Mouse (Mus musculus) heart, embryonic 14.5 days (tissue): ENCODE results near the gene Polr3a. TPM values are rescaled to one million over a fixed set of nuclear protein-coding genes. Genes with fewer than 3 reads are reported as not detected.
"Not testable (repeated sequence)": the region's sequence is repeated elsewhere in the genome, so short reads cannot be mapped to it uniquely, and the experiment has no call there.

ENCODE experiments used
- ATAC-seq: fragments of 200-750 bp; cut with Nextera tagmentation; 2 replicates; pipeline ENCODE4 v1.8.0; 2017; ENCODE audit warnings: low read depth, moderate TSS enrichment; ENCODE audit not compliant: insufficient number of reproducible peaks, insufficient read depth, low FRiP score
- H3K27ac ChIP-seq, 2 experiments: fragments of 200-500 bp in 1 of 2; fragments of 300-500 bp in 1 of 2; sonication (generic) in 1 of 2; replicated peaks in 1 of 2; 2 replicates each; pipeline ENCODE4 v1.5.1; 2012 to 2014; ENCODE audit warnings: low read depth in 2 of 2, low read length in 2 of 2, control low read depth in 1 of 2, mild to moderate bottlenecking in 1 of 2, mixed read lengths in 1 of 2; ENCODE audit not compliant: control insufficient read depth in 1 of 2, insufficient read depth in 1 of 2
- H3K27me3 ChIP-seq: fragments of 300-500 bp; sonication (generic); 2 replicates; pipeline ENCODE4 v1.6.1; 2014; ENCODE audit warnings: mild to moderate bottlenecking, low read length, control low read depth; ENCODE audit not compliant: control insufficient read depth, insufficient read depth
- H3K36me3 ChIP-seq: fragments of 300-500 bp; sonication (generic); 2 replicates; pipeline ENCODE4 v1.6.1; 2014; ENCODE audit warnings: mild to moderate bottlenecking, control low read depth, low read length, mixed read lengths; ENCODE audit not compliant: control insufficient read depth, insufficient read depth
- H3K4me1 ChIP-seq, 2 experiments: fragments of 200-500 bp in 1 of 2; fragments of 300-500 bp in 1 of 2; sonication (generic) in 1 of 2; 2 replicates each; pipeline ENCODE4 v1.6.1; 2012 to 2014; ENCODE audit warnings: low read length in 2 of 2, control low read depth in 1 of 2, mixed read lengths in 1 of 2; ENCODE audit not compliant: control insufficient read depth in 2 of 2, insufficient read depth in 2 of 2
- H3K4me2 ChIP-seq: fragments of 300-500 bp; sonication (generic); 2 replicates; pipeline ENCODE4 v1.6.1; 2014; ENCODE audit warnings: mild to moderate bottlenecking, low read length
- H3K4me3 ChIP-seq, 2 experiments: fragments of 200-500 bp in 1 of 2; fragments of 300-500 bp in 1 of 2; sonication (generic) in 1 of 2; 2 replicates each; pipeline ENCODE4 v1.5.1; 2012 to 2014; ENCODE audit warnings: low read length in 2 of 2, mild to moderate bottlenecking in 2 of 2, control low read depth in 1 of 2, low read depth in 1 of 2, moderate library complexity in 1 of 2; ENCODE audit not compliant: control insufficient read depth in 1 of 2, insufficient read depth in 1 of 2
- H3K9ac ChIP-seq: fragments of 300-500 bp; sonication (generic); 2 replicates; pipeline ENCODE4 v1.6.1; 2014; ENCODE audit warnings: mild to moderate bottlenecking, low read length
- H3K9me3 ChIP-seq: fragments of 300-500 bp; sonication (generic); 2 replicates; pipeline ENCODE4 v1.6.1; 2016; ENCODE audit warnings: low read length, control low read depth; ENCODE audit not compliant: control insufficient read depth
- WGBS: fragments of 180-500 bp; shearing (Covaris S2); extraction: QIAGEN DNeasy Blood & Tissue Kit; methylation state at CpG from one replicate; pipeline ENCODE4 v1.1.7; 2014; 5-methylcytosine and 5-hydroxymethylcytosine counted together
- polyA plus RNA-seq: library from polyadenylated mRNA; unstranded; fragments of >200 nt; fragmentation: Nextera tagmentation; extraction: Ambion mirVana; gene quantifications from 2 replicates; pipeline ENCODE4 v1.2.1, GENCODE M21; 2014

Polr3a gene
- polyA plus RNA-seq, 1 experiment from 2014 or later = 13.3 TPM

DNA sequence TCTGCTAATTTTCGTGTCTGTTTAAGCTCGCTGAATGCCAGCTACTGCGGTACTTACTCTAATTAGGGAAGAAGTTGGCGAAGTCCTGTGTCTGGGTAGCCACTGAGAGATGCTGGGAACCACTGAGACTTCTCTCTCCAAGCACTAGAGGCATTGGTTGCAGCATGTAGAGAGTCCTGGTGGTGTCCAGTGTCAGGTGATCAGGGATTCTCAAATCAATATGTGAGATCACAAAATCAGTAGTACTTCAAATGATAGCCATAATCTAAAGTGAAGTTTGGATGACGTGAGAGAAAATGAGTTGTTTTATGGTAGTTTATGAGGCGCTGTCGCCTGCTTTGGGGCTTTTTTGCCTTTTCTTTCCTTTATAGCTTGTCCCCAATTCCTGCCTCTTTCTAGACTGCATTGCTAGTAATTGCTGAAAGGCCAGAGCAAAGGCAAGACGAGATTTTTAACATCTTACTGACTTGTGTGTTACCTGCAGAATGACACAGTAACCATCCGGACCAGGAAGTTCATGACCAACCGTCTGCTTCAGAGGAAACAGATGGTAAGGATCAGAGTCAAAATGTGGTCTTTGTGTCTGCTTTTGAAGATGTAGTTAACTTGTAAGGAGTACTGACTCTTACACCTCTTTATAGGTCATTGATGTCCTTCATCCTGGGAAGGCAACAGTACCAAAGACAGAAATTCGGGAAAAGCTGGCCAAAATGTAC is 4.6 kb upstream of the Polr3a start:
- peaks cover 3 to 30% of the 10 kb centered on the region in 2 experiments for H3K4me1 ChIP-seq
- peaks cover 50% of the 10 kb centered on the region for H3K36me3 ChIP-seq
- H3K27me3 ChIP-seq = no peaks in the 10 kb centered on the region
- no peaks in the 10 kb centered on the region for H3K9me3 ChIP-seq
- 4% methylated on average over 11 of the region's 11 CpGs for WGBS
- ATAC-seq = no peak
- H3K9ac ChIP-seq = peak overlapping the region; percentile 91
- H3K4me2 ChIP-seq = peak overlapping the region; percentile 93
- peak overlapping the region; percentile 88 to 94 for H3K4me3 ChIP-seq
- H3K27ac ChIP-seq = peak overlapping the region; percentile 65 to 79

DNA sequence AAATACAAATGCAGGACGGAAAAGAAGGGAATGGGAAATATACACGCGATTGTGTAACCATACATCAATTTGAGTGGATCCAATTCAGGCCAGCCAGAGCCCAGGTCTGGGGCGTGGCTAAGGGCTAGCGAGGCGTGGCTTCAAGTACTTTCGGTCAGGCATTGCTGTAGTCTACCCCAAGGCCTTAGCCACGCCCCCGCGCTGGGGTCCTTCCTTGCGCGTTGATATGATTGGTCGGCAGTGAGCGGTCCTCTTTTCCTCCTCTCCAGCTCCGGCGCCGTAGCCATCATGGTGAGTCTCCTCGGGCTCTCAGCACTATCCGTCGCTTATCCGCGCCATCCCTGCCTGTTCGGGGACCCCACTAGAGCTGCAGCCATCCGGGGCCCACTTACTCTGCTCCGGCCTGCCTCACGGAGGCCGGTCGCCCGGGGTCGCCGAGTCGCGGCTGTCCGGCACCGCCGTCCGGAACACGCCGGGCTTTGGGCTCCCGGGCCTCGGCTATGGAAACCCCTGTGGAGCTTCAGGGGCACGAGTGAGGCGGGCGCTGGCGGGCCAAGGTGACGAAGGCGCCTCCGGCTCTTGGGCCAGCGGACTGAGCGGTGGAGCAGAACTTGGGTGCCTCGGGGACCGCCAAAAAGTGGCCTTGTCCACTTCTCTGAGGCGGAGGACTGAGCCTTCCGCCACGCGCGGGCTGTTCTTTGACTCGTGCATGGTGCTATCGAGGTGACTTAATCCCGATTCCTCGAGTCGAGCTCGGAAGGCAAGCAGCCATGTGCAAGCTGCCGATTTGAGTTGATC is 3.8 kb upstream of the Polr3a start:
- Histone ChIP-seq H3K36me3 (peaks cover 42% of the 10 kb centered on the region), H3K4me3 (peak overlapping the region; percentile 88 to 94), H3K9ac (peak overlapping the region; percentile 91), H3K4me2 (peak overlapping the region; percentile 93), H3K27me3 (no peaks in the 10 kb centered on the region), H3K4me1 (peaks cover 8 to 35% of the 10 kb centered on the region in 2 experiments), H3K9me3 (no peaks in the 10 kb centered on the region), H3K27ac (peak overlapping the region; percentile 65 to 79)
- WGBS = under 1% methylated on average over 64 of the region's 64 CpGs
- peak; percentile 91 for ATAC-seq

DNA sequence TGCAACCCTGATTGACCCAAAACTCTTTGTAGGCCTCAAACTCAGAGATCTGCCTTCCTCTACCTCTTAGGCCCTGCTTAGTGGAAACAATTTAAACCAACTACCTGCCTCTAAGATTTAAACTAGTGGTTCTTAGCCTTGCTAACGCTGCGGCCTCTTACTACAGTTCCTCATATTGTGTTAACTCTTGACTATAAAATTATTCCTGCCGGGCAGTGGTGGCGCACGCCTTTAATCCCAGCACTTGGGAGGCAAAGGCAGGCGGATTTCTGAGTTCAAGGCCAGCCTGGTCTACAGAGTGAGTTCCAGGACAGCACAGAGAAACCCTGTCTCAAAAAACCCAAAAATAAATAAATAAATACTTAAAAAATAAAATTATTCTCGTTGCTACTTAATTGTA is 2.9 kb upstream of the Polr3a start:
- not testable (repeated sequence) for H3K9me3 ChIP-seq, H3K4me3 ChIP-seq, H3K27ac ChIP-seq, ATAC-seq, H3K27me3 ChIP-seq, H3K9ac ChIP-seq, H3K4me2 ChIP-seq
- 87% methylated on average over 7 of the region's 7 CpGs for WGBS
- peaks cover 8 to 36% of the 10 kb centered on the region in 2 experiments for H3K4me1 ChIP-seq
- peaks cover 33% of the 10 kb centered on the region for H3K36me3 ChIP-seq

DNA sequence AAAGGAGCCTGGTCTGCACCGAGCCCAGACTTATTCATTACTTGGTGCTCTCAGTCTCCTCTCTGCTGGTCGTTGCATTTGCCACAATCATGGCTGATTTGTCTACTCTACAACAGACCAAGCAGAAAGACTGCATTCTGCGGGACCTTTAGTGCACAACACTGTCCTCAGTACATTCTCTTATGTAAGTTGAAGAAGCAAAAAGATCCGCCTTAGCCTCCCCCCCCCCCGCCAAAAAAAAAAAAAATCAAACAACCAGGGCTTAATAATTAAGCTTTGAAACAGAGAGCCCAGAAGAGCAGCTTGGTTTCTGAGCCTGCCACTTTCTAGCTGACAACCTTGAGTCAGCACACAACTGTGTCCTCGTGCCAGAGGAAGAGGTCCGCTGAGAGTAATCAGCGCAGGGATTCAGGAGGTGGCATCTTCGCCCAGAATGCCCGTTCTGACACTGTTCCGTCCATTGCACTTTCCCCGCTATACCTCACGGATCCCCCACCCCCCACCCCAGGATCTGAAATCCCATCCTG is 554 bp downstream of the Polr3a start:
- Histone ChIP-seq H3K36me3 (peaks cover 31% of the 10 kb centered on the region), H3K27me3 (no peaks in the 10 kb centered on the region), H3K9me3 (no peaks in the 10 kb centered on the region), H3K9ac (peak overlapping the region; percentile 82), H3K4me1 (peaks cover 8 to 10% of the 10 kb centered on the region in 2 experiments), H3K27ac (peak overlapping the region in 1 of 2 experiments; percentile 10; a peak in 1 of 4 replicates), H3K4me3 (peak overlapping the region; percentile 70 to 97), H3K4me2 (peak overlapping the region; percentile 78)
- 8% methylated on average over 13 of the region's 13 CpGs for WGBS
- no peak for ATAC-seq

DNA sequence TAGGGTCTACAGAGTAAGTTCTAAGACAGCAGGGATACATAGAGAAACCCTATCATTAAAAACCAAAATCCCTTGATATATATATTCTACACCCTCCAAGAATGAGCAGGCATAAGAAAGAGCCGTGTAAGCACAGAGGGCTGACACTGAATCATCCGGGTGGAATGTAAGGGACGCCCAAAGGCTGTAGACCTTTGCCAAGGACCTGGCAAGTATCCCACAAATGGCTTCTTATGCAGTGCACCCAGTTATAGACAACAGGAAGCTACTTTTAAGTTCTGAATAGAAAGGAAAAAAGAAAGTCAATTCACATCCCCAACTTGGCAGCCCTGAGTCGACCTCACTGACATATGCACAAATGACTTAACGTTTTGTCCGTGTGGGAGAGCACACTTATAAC is 18.1 kb downstream of the Polr3a start:
- H3K9me3 ChIP-seq = no peaks in the 10 kb centered on the region
- peaks cover 100% of the 10 kb centered on the region for H3K36me3 ChIP-seq
- no peak for ATAC-seq
- H3K4me3 ChIP-seq = no peak overlapping the region
- 88% methylated on average over 6 of the region's 6 CpGs for WGBS
- H3K4me1 ChIP-seq = no peaks in the 10 kb centered on the region
- no peak overlapping the region for H3K9ac ChIP-seq
- H3K27me3 ChIP-seq = no peaks in the 10 kb centered on the region
- H3K27ac ChIP-seq = no peak overlapping the region
- no peak overlapping the region for H3K4me2 ChIP-seq

DNA sequence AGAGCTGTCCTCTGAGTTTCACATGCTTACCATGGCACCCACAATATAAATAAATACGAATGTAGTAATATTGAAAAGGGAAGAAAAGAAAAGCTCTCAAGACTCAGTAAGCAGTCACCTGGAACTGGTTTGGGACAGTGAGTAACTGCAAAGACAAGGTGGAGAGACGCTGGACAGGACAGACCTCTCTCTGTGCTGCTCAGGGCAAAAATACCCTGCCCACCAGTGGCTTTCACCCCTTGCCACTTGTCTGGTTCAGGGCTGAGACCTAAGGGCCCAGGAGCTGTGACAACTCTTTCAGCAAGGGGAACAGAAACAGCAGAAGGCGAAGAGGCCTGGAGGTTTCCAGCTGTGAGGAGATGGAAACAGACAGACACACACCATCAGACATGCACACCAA is 28.7 kb downstream of the Polr3a start:
- Histone ChIP-seq H3K36me3 (peaks cover 100% of the 10 kb centered on the region), H3K9me3 (no peaks in the 10 kb centered on the region), H3K9ac (no peak overlapping the region), H3K27me3 (no peaks in the 10 kb centered on the region), H3K4me3 (no peak overlapping the region), H3K4me2 (no peak overlapping the region), H3K27ac (no peak overlapping the region), H3K4me1 (no peaks in the 10 kb centered on the region)
- 79% methylated on average over 3 of the region's 3 CpGs for WGBS
- ATAC-seq = no peak

DNA sequence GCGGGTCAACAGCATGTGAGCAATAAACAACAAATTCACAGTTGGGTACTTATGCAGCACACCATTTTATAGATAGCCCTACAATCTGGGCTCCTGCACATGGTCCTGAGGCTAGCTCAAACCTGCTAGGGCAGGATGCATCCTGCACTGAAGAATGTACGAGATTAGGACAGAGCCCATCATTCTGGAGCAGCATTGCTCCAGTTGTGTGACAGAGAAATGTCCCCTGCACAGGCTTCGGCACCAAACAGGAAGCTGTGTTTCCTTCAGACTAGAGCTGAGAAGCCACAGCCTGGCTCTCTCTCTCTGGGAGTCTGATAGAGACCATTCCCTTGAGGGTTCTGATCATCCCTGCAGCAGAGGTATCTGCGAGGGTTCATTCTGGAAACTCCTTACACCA is 43.3 kb downstream of the Polr3a start:
- not testable (repeated sequence) for H3K4me3 ChIP-seq, H3K9me3 ChIP-seq, H3K9ac ChIP-seq, H3K27ac ChIP-seq, H3K27me3 ChIP-seq, ATAC-seq, H3K4me2 ChIP-seq, H3K4me1 ChIP-seq
- WGBS = 79% methylated on average over 4 of the region's 4 CpGs
- H3K36me3 ChIP-seq = peaks cover 18% of the 10 kb centered on the region
